Mouse (Mus musculus) lung, adult 2 months (tissue): ENCODE data around the gene Ebf1. TPM values are rescaled to one million over a fixed set of nuclear protein-coding genes. Genes with fewer than 3 reads are reported as not detected.

Experiments used
- DNase-seq: peaks from one replicate; pipeline ENCODE4 v3.0.0; 2022
- H3K4me1 ChIP-seq: fragments of 200-500 bp; 2 replicates; pipeline ENCODE4 v1.6.1; 2011; ENCODE audit warnings: low read length; ENCODE audit not compliant: control insufficient read depth, insufficient read depth
- H3K4me3 ChIP-seq: fragments of 200-500 bp; replicated peaks from 2 replicates; pipeline ENCODE3; 2011; ENCODE audit warnings: low read depth, mild to moderate bottlenecking, control low read depth, low read length; ENCODE audit errors: extremely low read depth
- CTCF ChIP-seq: fragments of 200-500 bp; IDR thresholded peaks from 2 replicates; pipeline ENCODE4 v1.5.1; 2011; ENCODE audit warnings: mild to moderate bottlenecking, low read length, control low read depth; ENCODE audit not compliant: insufficient read depth
- POLR2A ChIP-seq: fragments of 200-500 bp; IDR thresholded peaks from 2 replicates; pipeline ENCODE4 v1.6.1; 2011; ENCODE audit warnings: low read depth, mild to moderate bottlenecking, control low read depth, low read length, borderline replicate concordance; ENCODE audit errors: extremely low read depth
- WGBS: fragments of 180-500 bp; shearing (Covaris S2); methylation state at CpG from one replicate; pipeline ENCODE4 v1.1.7; 2018; 5-methylcytosine and 5-hydroxymethylcytosine counted together
- polyA plus RNA-seq: library from polyadenylated mRNA; depleted of rRNA; stranded (reverse); fragments of >200 nt; gene quantifications from 2 replicates; pipeline ENCODE4 v1.2.3, GENCODE M21; 2012

Ebf1 gene
- polyA plus RNA-seq, 1 experiment = 11.8 TPM

GRCm38 (mm10) chr11:44984381-44984780 is 367.3 kb downstream of the Ebf1 start:
- DNase-seq = no peak
- H3K4me1 ChIP-seq = no peaks in the 10 kb centered on the region; the same call in 1 of the 2 replicates
- WGBS = 45% methylated on average over 7 of the region's 7 CpGs
- no peak for TF ChIP-seq POLR2A
- no peak for TF ChIP-seq CTCF
- H3K4me3 ChIP-seq = no peak overlapping the region

GRCm38 (mm10) chr11:44987796-44988195 is 370.7 kb downstream of the Ebf1 start:
- DNase-seq = no peak
- Histone ChIP-seq H3K4me1 (no peaks in the 10 kb centered on the region; the same call in 1 of the 2 replicates), H3K4me3 (no peak overlapping the region)
- whole genome bisulfite sequencing = 64% methylated on average over 4 of the region's 4 CpGs
- TF ChIP-seq POLR2A = no peak
- TF ChIP-seq CTCF = no peak

GRCm38 (mm10) chr11:45002681-45003286 is 385.7 kb downstream of the Ebf1 start:
- no peak overlapping the region for H3K4me3 ChIP-seq
- no peak for DNase-seq
- TF ChIP-seq POLR2A (no peak), CTCF (no peak)
- H3K4me1 ChIP-seq = no peaks in the 10 kb centered on the region
- 64% methylated on average over 5 of the region's 5 CpGs for WGBS

DNA sequence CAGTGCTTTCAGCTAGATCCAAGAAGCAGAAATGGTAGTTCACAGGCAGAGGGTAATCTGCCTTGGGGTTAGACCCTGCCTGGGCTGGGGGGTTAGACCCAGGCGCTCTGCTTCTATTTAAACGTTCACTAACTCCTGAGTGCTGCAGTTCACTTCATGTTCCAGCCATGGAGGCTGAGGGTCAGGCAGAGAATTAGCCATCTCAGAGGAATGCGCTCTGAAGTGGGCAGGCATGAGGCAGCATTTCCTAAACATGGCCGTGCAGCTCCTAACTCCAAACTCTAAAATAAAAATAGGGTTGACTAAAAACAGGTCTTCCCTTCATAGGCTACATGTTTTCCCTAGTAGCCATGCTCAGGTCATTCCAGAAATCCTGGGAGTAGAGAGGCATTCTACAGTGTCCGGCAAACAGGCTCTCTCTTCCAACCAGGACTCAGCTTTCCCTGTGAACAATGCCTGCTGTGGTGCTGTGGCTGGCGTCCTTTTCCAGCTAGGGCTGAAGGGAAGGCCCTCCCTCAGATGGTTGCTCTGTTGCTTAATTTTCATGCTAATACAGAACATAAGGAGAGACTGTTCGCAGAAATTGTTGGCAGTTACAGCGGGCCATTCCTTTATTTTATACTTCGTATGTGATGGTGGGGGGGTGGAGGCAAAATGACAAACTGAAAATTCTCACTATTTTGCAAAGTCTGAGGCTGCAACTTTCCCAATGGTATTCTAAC is 386.8 kb downstream of the Ebf1 start:
- TF ChIP-seq POLR2A (no peak), CTCF (no peak)
- Histone ChIP-seq H3K4me1 (no peaks in the 10 kb centered on the region), H3K4me3 (no peak overlapping the region)

GRCm38 (mm10) chr11:45007311-45007710 is 390.2 kb downstream of the Ebf1 start:
- H3K4me3 ChIP-seq = no peak overlapping the region
- no peak for TF ChIP-seq CTCF
- no peak for TF ChIP-seq POLR2A
- WGBS = 83% methylated on average over 11 of the region's 11 CpGs

More for the DNA sequence above, 386.8 kb downstream of the Ebf1 start:
- DNase-seq = no peak
- WGBS = 65% methylated on average over 9 of the region's 9 CpGs

GRCm38 (mm10) chr11:45008078-45008477 is 391.0 kb downstream of the Ebf1 start:
- H3K4me1 ChIP-seq = no peaks in the 10 kb centered on the region
- DNase-seq = peak; percentile 74
- TF ChIP-seq CTCF = peak; percentile 98
- no peak for TF ChIP-seq POLR2A
- WGBS = 4% methylated on average over 7 of the region's 7 CpGs
- no peak overlapping the region for H3K4me3 ChIP-seq

More at GRCm38 (mm10) chr11:45007311-45007710, 390.2 kb downstream of the Ebf1 start:
- DNase-seq = no peak
- H3K4me1 ChIP-seq = no peaks in the 10 kb centered on the region

- H3K4me3 ChIP-seq = no peak overlapping the region
- DNase-seq = no peak
- no peaks in the 10 kb centered on the region for H3K4me1 ChIP-seq
- 85% methylated on average over 5 of the region's 5 CpGs for WGBS
- TF ChIP-seq CTCF (no peak), POLR2A (no peak)
Measured at GRCm38 (mm10) chr11:45008760-45009159, 391.6 kb downstream of the Ebf1 start.

- Histone ChIP-seq H3K4me1 (no peaks in the 10 kb centered on the region), H3K4me3 (no peak overlapping the region)
- 86% methylated on average over 1 of the region's 1 CpGs for WGBS
- TF ChIP-seq CTCF (no peak), POLR2A (no peak)
- no peak for DNase-seq
Measured at GRCm38 (mm10) chr11:45012081-45012480, 395.0 kb downstream of the Ebf1 start.

- TF ChIP-seq CTCF = no peak
- no peak for TF ChIP-seq POLR2A
- H3K4me3 ChIP-seq = no peak overlapping the region
- 65% methylated on average over 3 of the region's 3 CpGs for WGBS
- no peaks in the 10 kb centered on the region for H3K4me1 ChIP-seq
- no peak for DNase-seq
Measured at GRCm38 (mm10) chr11:45017493-45017892, 400.4 kb downstream of the Ebf1 start.

DNA sequence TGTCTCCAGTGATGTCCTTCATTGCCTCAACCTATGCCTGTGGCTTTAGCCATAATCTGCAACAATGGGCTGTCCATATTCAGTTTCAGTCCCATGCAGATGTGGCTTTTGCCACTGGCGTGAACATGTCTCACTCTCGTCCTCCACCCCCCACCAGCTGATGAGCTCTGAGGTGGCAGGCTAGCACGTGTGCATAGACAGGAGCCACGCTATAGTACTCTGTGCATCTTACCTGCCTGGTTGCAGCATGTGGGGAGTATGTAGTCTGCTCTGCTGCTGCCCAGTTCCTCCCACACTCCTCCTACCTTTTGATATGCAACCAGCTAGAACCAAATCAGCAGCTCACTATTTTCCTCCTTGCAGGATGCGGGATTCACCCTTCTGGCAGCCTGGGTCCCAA is 408.9 kb downstream of the Ebf1 start:
- 89% methylated on average over 5 of the region's 5 CpGs for WGBS
- DNase-seq = no peak
- TF ChIP-seq POLR2A = no peak
- no peak for TF ChIP-seq CTCF
- no peak overlapping the region for H3K4me3 ChIP-seq
- no peaks in the 10 kb centered on the region for H3K4me1 ChIP-seq
